Mouse (Mus musculus) forebrain, embryonic 16.5 days (tissue): ENCODE measurements around the gene Odf2. TPM values are rescaled to one million over a fixed set of nuclear protein-coding genes. Genes with fewer than 3 reads are reported as not detected.

ENCODE experiments used
- ATAC-seq: fragments of 200-750 bp; cut with Nextera tagmentation; 2 replicates; pipeline ENCODE4 v1.8.0; 2017; ENCODE audit warnings: mild to moderate bottlenecking, moderate library complexity
- H3K27ac ChIP-seq: fragments of 300-500 bp; sonication (generic); 2 replicates; pipeline ENCODE4 v1.5.1; 2014; ENCODE audit warnings: low read length, control low read depth
- H3K27me3 ChIP-seq: fragments of 300-500 bp; sonication (generic); replicated peaks from 2 replicates; pipeline ENCODE4 v1.6.1; 2014; ENCODE audit warnings: low read length; ENCODE audit not compliant: control insufficient read depth, insufficient read depth
- H3K36me3 ChIP-seq: fragments of 300-500 bp; sonication (generic); 2 replicates; pipeline ENCODE4 v1.6.1; 2014; ENCODE audit not compliant: control insufficient read depth, insufficient read depth
- H3K4me1 ChIP-seq: fragments of 300-500 bp; sonication (generic); replicated peaks from 2 replicates; pipeline ENCODE4 v1.6.1; 2014; ENCODE audit warnings: low read length; ENCODE audit not compliant: control insufficient read depth, insufficient read depth
- H3K4me2 ChIP-seq: fragments of 300-500 bp; sonication (generic); 2 replicates; pipeline ENCODE4 v1.6.1; 2014; ENCODE audit warnings: mild to moderate bottlenecking, low read length, control low read depth
- H3K4me3 ChIP-seq: fragments of 300-500 bp; sonication (generic); replicated peaks from 2 replicates; pipeline ENCODE4 v1.5.1; 2014; ENCODE audit warnings: mild to moderate bottlenecking, low read length, control low read depth
- H3K9ac ChIP-seq: fragments of 300-500 bp; sonication (generic); replicated peaks from 2 replicates; pipeline ENCODE4 v1.6.1; 2014; ENCODE audit warnings: low read depth, low read length, control low read depth
- H3K9me3 ChIP-seq: fragments of 300-500 bp; sonication (generic); 2 replicates; pipeline ENCODE4 v1.6.1; 2016; ENCODE audit warnings: low read length; ENCODE audit not compliant: control insufficient read depth
- WGBS: fragments of 180-500 bp; shearing (Covaris S2); extraction: QIAGEN DNeasy Blood & Tissue Kit; methylation state at CpG from one replicate; pipeline ENCODE4 v1.1.7; 2014; 5-methylcytosine and 5-hydroxymethylcytosine counted together
- polyA plus RNA-seq: library from polyadenylated mRNA; unstranded; fragments of >200 nt; fragmentation: Nextera tagmentation; extraction: Ambion mirVana; gene quantifications from 2 replicates; pipeline ENCODE4 v1.2.1, GENCODE M21; 2015

Odf2 gene
- polyA plus RNA-seq, 1 experiment from 2014 or later, result 73.7 TPM

- Histone ChIP-seq H3K36me3 (peaks cover 38% of the 10 kb centered on the region), H3K27me3 (no peaks in the 10 kb centered on the region), H3K27ac (no peak overlapping the region), H3K9ac (no peak overlapping the region), H3K4me1 (no peaks in the 10 kb centered on the region), H3K9me3 (no peaks in the 10 kb centered on the region), H3K4me3 (no peak overlapping the region), H3K4me2 (no peak overlapping the region)
- WGBS, result 92% methylated on average over 11 of the region's 11 CpGs
- ATAC-seq, result no peak
These were observed 28.6 kb downstream of the Odf2 start for GRCm38 (mm10) chr2:29917621-29918020.

DNA sequence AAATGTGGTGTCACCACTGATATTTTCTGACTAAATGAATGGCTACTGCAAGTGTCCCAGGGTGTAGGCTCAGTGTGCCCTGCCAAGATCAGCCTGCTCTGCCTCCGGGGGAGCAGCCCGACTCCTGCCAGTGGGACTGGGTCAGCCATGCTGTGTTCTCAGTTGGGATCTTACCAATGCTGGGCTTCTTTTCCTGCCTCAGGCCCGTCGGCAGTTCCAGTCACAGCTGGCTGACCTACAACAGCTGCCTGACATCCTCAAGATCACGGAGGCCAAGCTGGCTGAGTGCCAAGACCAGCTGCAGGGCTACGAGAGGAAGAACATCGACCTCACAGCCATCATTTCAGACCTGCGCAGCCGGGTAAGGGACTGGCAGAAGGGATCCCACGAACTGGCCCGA is 33.0 kb downstream of the Odf2 start:
- Histone ChIP-seq H3K9me3 (no peaks in the 10 kb centered on the region), H3K27me3 (no peaks in the 10 kb centered on the region), H3K9ac (no peak overlapping the region), H3K4me2 (no peak overlapping the region), H3K4me1 (no peaks in the 10 kb centered on the region), H3K4me3 (no peak overlapping the region), H3K36me3 (peaks cover 45% of the 10 kb centered on the region), H3K27ac (no peak overlapping the region)
- no peak for ATAC-seq
- WGBS, result 67% methylated on average over 11 of the region's 11 CpGs

- H3K9me3 ChIP-seq, result no peaks in the 10 kb centered on the region
- WGBS, result 91% methylated on average over 5 of the region's 5 CpGs
- H3K4me2 ChIP-seq, result no peak overlapping the region
- H3K4me3 ChIP-seq, result no peak overlapping the region
- peaks cover 41% of the 10 kb centered on the region for H3K36me3 ChIP-seq
- H3K27me3 ChIP-seq, result no peaks in the 10 kb centered on the region
- ATAC-seq, result no peak
- H3K27ac ChIP-seq, result no peak overlapping the region
- H3K4me1 ChIP-seq, result no peaks in the 10 kb centered on the region
- no peak overlapping the region for H3K9ac ChIP-seq
These were observed 37.5 kb downstream of the Odf2 start for GRCm38 (mm10) chr2:29926542-29926941.

GRCm38 (mm10) chr2:29930506-29930905 is 41.5 kb downstream of the Odf2 start:
- no peaks in the 10 kb centered on the region for H3K27me3 ChIP-seq
- no peaks in the 10 kb centered on the region for H3K9me3 ChIP-seq
- H3K4me2 ChIP-seq, result no peak overlapping the region
- no peaks in the 10 kb centered on the region for H3K4me1 ChIP-seq
- no peak overlapping the region for H3K4me3 ChIP-seq
- H3K36me3 ChIP-seq, result peaks cover 18% of the 10 kb centered on the region
- 83% methylated on average over 10 of the region's 10 CpGs for WGBS
- no peak overlapping the region for H3K27ac ChIP-seq
- no peak for ATAC-seq
- no peak overlapping the region for H3K9ac ChIP-seq

DNA sequence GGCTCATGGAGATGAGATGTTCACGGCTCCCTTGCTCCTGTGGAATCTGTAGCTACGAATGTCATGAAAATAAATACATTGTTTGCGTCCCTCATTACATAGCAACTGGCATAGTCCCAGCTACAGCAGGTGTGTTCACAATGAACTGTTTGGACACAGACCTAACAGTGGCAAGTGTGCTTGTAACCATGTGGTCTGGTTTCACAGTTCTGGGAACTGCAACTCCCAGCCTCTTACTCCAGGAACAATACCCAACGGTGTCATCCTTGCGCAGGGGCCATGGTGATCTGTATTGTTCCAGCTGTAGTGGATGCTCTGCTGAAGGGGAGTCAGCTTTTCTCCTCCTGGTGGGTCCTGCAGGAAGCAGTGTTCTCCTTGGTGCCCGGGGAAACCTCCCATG is 42.2 kb downstream of the Odf2 start:
- Histone ChIP-seq H3K9me3 (no peaks in the 10 kb centered on the region), H3K27me3 (no peaks in the 10 kb centered on the region), H3K9ac (no peak overlapping the region), H3K4me1 (peaks cover 5% of the 10 kb centered on the region), H3K36me3 (peaks cover 16% of the 10 kb centered on the region), H3K4me3 (no peak overlapping the region), H3K4me2 (no peak overlapping the region), H3K27ac (no peak overlapping the region)
- WGBS, result 81% methylated on average over 6 of the region's 6 CpGs
- ATAC-seq, result no peak

- Histone ChIP-seq H3K9me3 (no peaks in the 10 kb centered on the region), H3K27ac (peak within 1 kb of the TSS; percentile 73), H3K4me1 (peaks cover 9% of the 10 kb centered on the region), H3K9ac (peak within 1 kb of the TSS; percentile 62), H3K36me3 (peaks cover 6% of the 10 kb centered on the region), H3K27me3 (no peaks in the 10 kb centered on the region), H3K4me3 (peak within 1 kb of the TSS; percentile 72), H3K4me2 (peak within 1 kb of the TSS; percentile 64)
- WGBS, result 3% methylated on average over 44 of the region's 44 CpGs
- ATAC-seq, result peak; percentile 99
These were observed 46.0 kb downstream of the Odf2 start, which contains the start of gene Gle1 for GRCm38 (mm10) chr2:29934906-29935599. Gle1 (plus strand) TSS chr2:29935426.

DNA sequence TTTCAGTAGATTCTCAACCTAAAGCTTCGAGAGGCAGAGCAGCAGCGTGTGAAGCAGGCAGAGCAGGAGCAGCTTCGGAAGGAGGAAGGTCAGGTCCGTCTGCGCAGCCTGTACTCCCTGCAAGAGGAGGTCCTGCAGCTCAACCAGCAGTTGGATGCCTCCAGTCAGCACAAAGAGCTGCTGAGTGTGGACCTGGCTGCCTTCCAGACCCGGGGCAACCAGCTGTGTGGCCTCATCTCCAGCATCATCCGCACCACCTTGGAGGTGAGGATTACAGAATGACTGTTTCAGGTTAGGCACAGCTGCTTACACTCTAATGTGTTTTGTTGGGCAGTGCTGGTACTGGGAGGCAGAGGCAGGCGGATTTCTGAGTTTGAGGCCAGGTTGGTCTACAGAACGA is 51.1 kb downstream of the Odf2 start:
- ATAC-seq, result no peak
- peaks cover 9% of the 10 kb centered on the region for H3K4me1 ChIP-seq
- WGBS, result 89% methylated on average over 9 of the region's 9 CpGs
- H3K27ac ChIP-seq, result no peak overlapping the region
- H3K27me3 ChIP-seq, result no peaks in the 10 kb centered on the region
- no peak overlapping the region for H3K4me2 ChIP-seq
- no peak overlapping the region for H3K4me3 ChIP-seq
- H3K9ac ChIP-seq, result no peak overlapping the region
- peaks cover 33% of the 10 kb centered on the region for H3K36me3 ChIP-seq
- no peaks in the 10 kb centered on the region for H3K9me3 ChIP-seq

DNA sequence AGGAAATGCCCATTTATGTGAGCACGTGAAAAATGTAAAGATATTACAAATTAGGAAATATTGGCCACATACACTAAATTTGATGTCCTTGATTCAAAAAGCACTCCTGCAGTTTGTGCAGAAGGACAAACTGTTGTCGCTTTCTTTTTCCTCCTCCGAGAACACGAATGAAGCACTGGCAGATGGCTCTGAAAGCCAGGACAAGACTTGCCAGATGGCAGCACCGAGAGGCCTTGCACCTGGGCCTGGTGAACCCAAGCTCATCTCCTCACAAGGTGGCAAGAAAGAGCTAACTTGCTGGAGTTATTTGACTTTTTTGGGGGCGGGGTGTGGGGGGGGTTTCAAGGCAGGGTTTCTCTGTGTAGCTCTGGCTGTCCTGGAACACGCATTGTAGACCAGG is 51.8 kb downstream of the Odf2 start:
- no peak overlapping the region for H3K9ac ChIP-seq
- no peak overlapping the region for H3K27ac ChIP-seq
- H3K36me3 ChIP-seq, result peaks cover 37% of the 10 kb centered on the region
- no peaks in the 10 kb centered on the region for H3K27me3 ChIP-seq
- H3K4me2 ChIP-seq, result no peak overlapping the region
- H3K4me1 ChIP-seq, result peaks cover 7% of the 10 kb centered on the region
- H3K4me3 ChIP-seq, result no peak overlapping the region
- no peak for ATAC-seq
- no peaks in the 10 kb centered on the region for H3K9me3 ChIP-seq
- WGBS, result 92% methylated on average over 7 of the region's 7 CpGs

DNA sequence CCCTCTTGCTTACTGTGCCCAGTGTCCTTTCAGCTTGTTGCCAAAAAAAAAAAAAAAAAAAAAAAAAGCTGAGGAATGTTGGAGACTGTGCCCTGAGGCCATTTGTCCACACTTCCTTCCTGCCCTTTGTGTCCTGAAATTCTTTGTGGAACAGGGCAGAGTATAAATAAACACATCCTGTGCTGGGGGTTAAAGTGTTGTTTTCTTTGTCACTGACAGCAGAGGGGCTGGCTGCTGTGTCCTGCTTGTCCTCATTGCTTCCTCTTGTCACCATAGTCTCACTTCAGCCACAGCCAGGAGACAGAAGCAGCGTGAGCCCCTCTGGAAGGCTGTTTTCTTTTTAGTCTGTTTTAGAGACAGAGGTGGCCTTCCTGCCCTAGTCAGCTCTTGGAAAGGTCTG is 55.7 kb downstream of the Odf2 start:
- H3K4me1 ChIP-seq, result no peaks in the 10 kb centered on the region
- 95% methylated on average over 1 of the region's 1 CpGs for WGBS
- no peak overlapping the region for H3K9ac ChIP-seq
- H3K27ac ChIP-seq, result no peak overlapping the region
- H3K27me3 ChIP-seq, result no peaks in the 10 kb centered on the region
- H3K4me3 ChIP-seq, result no peak overlapping the region
- H3K9me3 ChIP-seq, result no peaks in the 10 kb centered on the region
- no peak overlapping the region for H3K4me2 ChIP-seq
- no peak for ATAC-seq
- peaks cover 59% of the 10 kb centered on the region for H3K36me3 ChIP-seq

DNA sequence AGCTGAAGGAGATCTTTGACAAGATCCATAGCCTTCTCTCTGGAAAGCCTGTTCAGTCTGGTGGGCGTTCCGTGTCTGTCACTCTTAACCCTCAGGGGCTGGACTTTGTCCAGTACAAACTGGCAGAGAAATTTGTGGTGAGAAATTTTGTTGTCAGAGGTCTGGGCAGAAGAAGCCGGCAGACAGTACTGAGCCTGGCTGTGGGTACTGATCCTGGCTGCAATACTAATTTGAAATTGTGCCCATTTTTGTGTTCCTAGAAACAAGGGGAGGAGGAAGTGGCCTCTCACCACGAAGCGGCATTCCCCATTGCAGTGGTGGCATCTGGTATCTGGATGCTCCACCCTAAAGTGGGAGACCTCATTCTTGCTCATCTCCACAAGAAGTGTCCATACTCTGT is 59.9 kb downstream of the Odf2 start:
- H3K9me3 ChIP-seq, result no peaks in the 10 kb centered on the region
- WGBS, result 89% methylated on average over 5 of the region's 5 CpGs
- H3K4me1 ChIP-seq, result no peaks in the 10 kb centered on the region

More for the DNA sequence above, 59.9 kb downstream of the Odf2 start:
- H3K27me3 ChIP-seq, result no peaks in the 10 kb centered on the region
- peaks cover 62% of the 10 kb centered on the region for H3K36me3 ChIP-seq
- H3K4me3 ChIP-seq, result no peak overlapping the region
- no peak overlapping the region for H3K4me2 ChIP-seq
- no peak for ATAC-seq
- no peak overlapping the region for H3K27ac ChIP-seq
- no peak overlapping the region for H3K9ac ChIP-seq
